Comparison of ENCODE assay signal across 8 mouse cellular contexts in genomic region chr6:38873316-38873715, GRCm38 (mm10). TPM values are rescaled to one million over a fixed set of nuclear protein-coding genes. Genes with fewer than 3 reads are reported as not detected.
DNase-seq lines count a peak whose midpoint lies in the region; ATAC-seq and TF ChIP-seq lines count a peak whose summit lies in the region.

No protein-coding gene starts in this region.

- peak overlapping the region; percentile 8 for H3K4me3 ChIP-seq in bone marrow, adult 2 months (replicated peaks; ENCODE audit: control insufficient read depth, low read depth, low read length)
- H3K4me3 ChIP-seq in hindbrain, embryonic 13.5 days = peak overlapping the region; percentile 99
- H3K4me3 ChIP-seq in midbrain, embryonic 12.5 days = peak overlapping the region; percentile 100

- H3K4me2 ChIP-seq in hindbrain, embryonic 13.5 days = peak overlapping the region; percentile 73
- H3K4me2 ChIP-seq in midbrain, embryonic 12.5 days (replicated peaks) = peak overlapping the region; percentile 71

- 0 out of 2 replicates have a peak, but pooled peaks cover 5% of the 10 kb centered on the region for H3K27me3 ChIP-seq in hindbrain, embryonic 13.5 days
- H3K27me3 ChIP-seq in midbrain, embryonic 12.5 days = 0 out of 2 replicates have a peak, but pooled peaks cover 10% of the 10 kb centered on the region

- WGBS in bone marrow, adult 2 months = 83% methylated on average over 1 of the region's 1 CpGs
- WGBS in hindbrain, embryonic 13.5 days = 59% methylated on average over 1 of the region's 1 CpGs
- WGBS in midbrain, embryonic 12.5 days = 59% methylated on average over 1 of the region's 1 CpGs

- DNase-seq in heart, adult 11 months = peak; percentile 73
- no peak for DNase-seq in heart, postnatal 25 days (ENCODE audit: low spot score)
- DNase-seq in cerebellum, postnatal 14 days = no peak
- no peak for DNase-seq in cerebellum, postnatal 25 days
- DNase-seq in kidney, postnatal 10 days = no peak

- intact Hi-C loops in heart, postnatal 25 days (cut with DNase I) = loop anchor here (10.0 kb wide), 1 partner anchor 339 kb away; the partner anchor contains the start of gene Fmc1

- no peak for ATAC-seq in hindbrain, embryonic 13.5 days (ENCODE audit: low FRiP score)
- no peak for ATAC-seq in midbrain, embryonic 12.5 days (ENCODE audit: low FRiP score, low read depth)

- no peak for TF ChIP-seq POLR2A in bone marrow, adult 2 months (IDR thresholded peaks at IDR 0.05; ENCODE audit: borderline replicate concordance, control insufficient read depth, low read depth, low read length)

- H3K27ac ChIP-seq in bone marrow, adult 2 months (ENCODE audit: control insufficient read depth, insufficient read depth, low read depth, low read length, poor library complexity) = no peak overlapping the region
- no peak overlapping the region for H3K27ac ChIP-seq in hindbrain, embryonic 13.5 days
- H3K27ac ChIP-seq in midbrain, embryonic 12.5 days (replicated peaks) = no peak overlapping the region

- H3K4me1 ChIP-seq in bone marrow, adult 2 months (ENCODE audit: control insufficient read depth, insufficient read depth, low read length) = peaks cover 4% of the 10 kb centered on the region
- peaks cover 56% of the 10 kb centered on the region for H3K4me1 ChIP-seq in hindbrain, embryonic 13.5 days (replicated peaks)
- peaks cover 41% of the 10 kb centered on the region for H3K4me1 ChIP-seq in midbrain, embryonic 12.5 days

- H3K9me3 ChIP-seq in hindbrain, embryonic 13.5 days = no peaks in the 10 kb centered on the region
- no peaks in the 10 kb centered on the region for H3K9me3 ChIP-seq in midbrain, embryonic 12.5 days

- 0 out of 2 replicates have a peak, but pooled peaks cover 3% of the 10 kb centered on the region for H3K36me3 ChIP-seq in hindbrain, embryonic 13.5 days
- peaks cover 6% of the 10 kb centered on the region for H3K36me3 ChIP-seq in midbrain, embryonic 12.5 days

- H3K9ac ChIP-seq in hindbrain, embryonic 13.5 days = peak overlapping the region; percentile 100
- H3K9ac ChIP-seq in midbrain, embryonic 12.5 days (replicated peaks) = peak overlapping the region; percentile 100; the same call in 1 of the 2 replicates

- no peak for TF ChIP-seq CTCF in bone marrow, adult 2 months (IDR thresholded peaks at IDR 0.05; ENCODE audit: control insufficient read depth, insufficient read depth, low read length)

RNA-seq across cellular contexts. Expression of gene Tbxas1, which starts 1.9 kb away (rescaled TPM):
- 1 to 10 TPM; 1.8 to 2.0 TPM for total RNA-seq in heart, postnatal 25 days (2021)
- polyA plus RNA-seq in bone marrow, adult 2 months (2011; ENCODE audit: insufficient read depth, insufficient read length, low replicate concordance, missing spikeins) = 25.1 and 59.7 TPM in 2 replicates
- polyA plus RNA-seq in hindbrain, embryonic 13.5 days (2015; fragmentation: Nextera tagmentation; extraction: Ambion mirVana) = 2.6 and 2.7 TPM in 2 replicates
- polyA plus RNA-seq in midbrain, embryonic 12.5 days (2016; fragmentation: Nextera tagmentation; extraction: Ambion mirVana) = 2.2 TPM in 2 replicates

RNA-seq across cellular contexts. Expression of gene Hipk2, which starts 2.6 kb away (rescaled TPM):
- total RNA-seq in heart, postnatal 25 days (2021) = 10 to 100 TPM; 97.0 to 99.4 TPM
- polyA plus RNA-seq in bone marrow, adult 2 months (2011; ENCODE audit: insufficient read depth, insufficient read length, low replicate concordance, missing spikeins) = 23.4 and 39.5 TPM in 2 replicates
- 39.6 and 42.1 TPM in 2 replicates for polyA plus RNA-seq in hindbrain, embryonic 13.5 days (2015; fragmentation: Nextera tagmentation; extraction: Ambion mirVana)
- polyA plus RNA-seq in midbrain, embryonic 12.5 days (2016; fragmentation: Nextera tagmentation; extraction: Ambion mirVana) = 36.7 and 40.4 TPM in 2 replicates

Comparison
In these comparisons a context has a peak if more than half of its experiments do, and no peak if none do; other contexts are left out.
1. H3K4me3 ChIP-seq: peak in every context shown above with its lines; median percentile 100 in midbrain, embryonic 12.5 days; 99 in hindbrain, embryonic 13.5 days; 8 in bone marrow, adult 2 months.